Mouse (Mus musculus) heart, adult 11 months (tissue): ENCODE data around the gene Slc22a2.
A peak's percentile ranks its signal among the peaks of the same experiment; 100 is the strongest.
"Not testable (repeated sequence)": the region's sequence is repeated elsewhere in the genome, so short reads cannot be mapped to it uniquely, and the experiment has no call there.

Experiments used
- DNase-seq: peaks from one replicate; pipeline ENCODE4 v3.0.0; 2022

The Slc22a2 gene

DNA sequence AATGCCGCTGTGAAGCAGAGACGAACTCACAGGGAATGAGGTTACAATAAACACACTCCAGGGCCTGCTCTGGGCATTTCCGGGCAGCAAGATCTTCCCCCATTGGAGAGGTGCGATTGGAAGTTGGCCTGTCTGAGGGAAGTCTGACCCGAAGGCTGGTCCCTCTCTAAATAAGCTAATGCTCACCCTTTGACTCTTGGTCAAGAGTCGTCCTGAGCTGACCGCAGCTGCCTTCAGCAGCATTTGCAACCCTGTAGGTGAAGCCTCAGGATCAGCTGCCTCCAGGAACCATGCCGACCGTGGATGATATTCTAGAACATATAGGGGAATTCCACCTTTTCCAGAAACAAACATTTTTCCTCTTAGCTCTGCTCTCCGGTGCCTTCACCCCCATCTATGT lies at the start of gene Slc22a2:
Gene Slc22a2 (plus strand): TSS at position 142 of the 400 bp plus-strand sequence.
- no peak for DNase-seq

DNA sequence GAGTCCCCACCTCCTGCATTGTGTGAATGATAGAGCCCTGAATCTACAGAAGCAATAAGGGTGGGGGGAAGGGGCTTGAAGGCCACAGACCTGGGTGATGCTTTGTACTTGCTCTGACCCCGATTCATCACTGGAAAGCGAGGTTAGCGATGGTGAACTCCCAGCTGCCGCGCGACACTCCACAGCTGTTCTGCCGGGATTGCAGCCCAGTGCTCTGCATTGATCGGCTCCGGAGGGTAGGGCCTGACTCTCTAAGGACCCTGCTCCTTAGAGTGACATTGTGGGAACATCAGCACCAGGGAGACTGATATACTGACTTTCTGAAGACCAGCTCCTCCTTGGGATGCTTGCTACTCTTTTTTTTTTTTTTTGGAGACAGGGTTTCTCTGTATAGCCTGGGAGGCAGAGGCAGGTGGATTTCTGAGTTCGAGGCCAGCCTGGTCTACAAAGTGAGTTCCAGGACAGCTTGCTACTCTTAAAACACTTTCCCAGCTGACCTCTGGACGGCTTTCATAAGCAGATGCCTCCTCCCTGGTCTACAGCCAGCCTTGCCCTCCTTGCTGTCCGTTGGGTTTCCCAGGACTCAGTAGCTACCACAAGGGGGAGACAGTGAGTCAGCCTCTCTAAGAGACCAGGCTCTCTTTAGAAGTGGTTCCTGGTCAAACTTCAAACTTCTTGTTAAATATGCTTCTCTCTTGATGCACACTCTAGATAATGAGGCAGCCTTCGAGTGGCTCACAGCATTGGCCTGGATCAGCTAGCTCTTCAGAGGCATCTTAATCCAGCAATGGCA lies 49.4 kb upstream of the Slc22a2 start:
- peak; percentile 93 for DNase-seq

DNA sequence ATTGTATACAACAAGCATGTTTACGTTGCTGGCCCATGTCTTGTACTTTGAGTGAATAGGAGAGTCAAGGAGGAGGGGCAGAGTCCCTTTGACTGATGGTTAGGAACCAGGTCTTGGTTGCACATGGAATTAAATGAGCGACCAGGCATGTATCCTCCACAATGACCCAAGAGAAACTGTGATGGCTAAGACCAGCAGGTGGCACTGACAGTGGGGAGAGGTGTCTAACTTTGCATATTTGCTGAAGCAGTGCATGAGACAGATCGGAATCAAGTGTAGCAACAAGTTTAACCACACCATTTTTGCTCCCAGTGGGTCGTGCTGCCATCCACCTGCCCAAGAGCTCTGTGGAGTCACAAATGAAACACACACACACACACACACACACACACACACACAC lies 21.7 kb upstream of the Slc22a2 start:
- no peak for DNase-seq

DNA sequence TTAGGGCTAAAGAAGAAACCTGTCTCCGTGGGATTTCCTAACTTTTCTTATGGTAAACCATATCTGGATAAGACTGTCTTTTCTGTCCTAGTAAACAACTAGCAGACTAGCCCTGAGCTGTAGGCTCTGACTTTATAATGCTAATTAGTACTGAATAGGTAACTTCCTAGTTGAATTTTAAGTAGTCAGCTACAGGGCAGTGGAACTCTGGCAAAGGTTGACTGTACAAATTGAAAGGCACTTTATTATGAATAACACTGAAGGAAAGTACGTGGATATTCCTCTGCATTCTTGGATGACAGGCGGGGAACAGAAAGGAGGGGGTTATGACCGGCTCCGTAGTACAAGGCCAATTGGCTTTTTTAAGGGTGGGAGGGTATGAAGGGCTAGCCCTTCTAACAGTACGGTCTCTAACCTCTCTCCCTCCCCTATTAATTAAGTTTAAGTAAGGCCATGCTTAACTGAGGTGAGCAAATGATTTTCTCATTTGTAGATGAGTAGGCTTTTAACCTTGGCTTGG lies 19.4 kb upstream of the Slc22a2 start:
- DNase-seq: not testable (repeated sequence)

DNA sequence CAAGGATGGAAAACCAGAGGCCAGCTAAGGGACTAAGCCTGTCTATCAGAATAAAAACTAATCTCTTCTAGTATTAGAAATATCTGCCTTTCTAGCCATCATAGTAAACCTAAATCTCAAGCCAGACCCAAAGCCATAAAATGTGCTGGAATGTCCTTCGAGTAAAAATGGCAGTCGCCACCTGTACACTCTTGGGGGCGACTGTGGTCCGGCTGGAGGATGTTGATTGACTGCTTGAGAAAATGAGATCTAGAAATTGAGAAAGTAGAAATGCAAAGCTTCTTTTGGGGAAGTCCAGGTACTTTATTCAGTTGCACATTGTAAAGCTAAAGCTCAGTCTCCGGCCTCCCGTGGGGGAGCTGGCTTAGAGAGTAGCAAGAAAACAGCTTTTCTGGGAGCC lies 18.5 kb upstream of the Slc22a2 start:
- no peak for DNase-seq

DNA sequence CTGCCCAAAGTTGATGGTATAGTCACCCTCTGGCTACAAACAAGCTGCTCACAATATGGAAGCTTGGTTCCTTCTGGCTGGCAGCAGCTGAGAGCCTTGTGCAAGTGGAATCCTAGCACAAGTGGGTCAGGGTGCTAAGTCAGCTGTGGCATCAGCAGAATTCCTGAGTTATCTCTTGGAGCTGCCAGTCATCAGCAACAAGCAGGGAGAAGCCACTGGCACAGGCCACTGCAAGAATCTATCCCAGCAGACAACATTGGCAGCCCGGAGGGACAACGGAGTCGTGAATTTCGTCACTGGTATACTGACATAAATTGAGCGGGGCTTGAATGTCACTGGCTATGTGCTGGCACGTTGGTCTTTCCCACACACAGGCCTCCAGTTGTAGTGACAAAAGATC lies 12.6 kb upstream of the Slc22a2 start:
- peak; percentile 97 for DNase-seq

DNA sequence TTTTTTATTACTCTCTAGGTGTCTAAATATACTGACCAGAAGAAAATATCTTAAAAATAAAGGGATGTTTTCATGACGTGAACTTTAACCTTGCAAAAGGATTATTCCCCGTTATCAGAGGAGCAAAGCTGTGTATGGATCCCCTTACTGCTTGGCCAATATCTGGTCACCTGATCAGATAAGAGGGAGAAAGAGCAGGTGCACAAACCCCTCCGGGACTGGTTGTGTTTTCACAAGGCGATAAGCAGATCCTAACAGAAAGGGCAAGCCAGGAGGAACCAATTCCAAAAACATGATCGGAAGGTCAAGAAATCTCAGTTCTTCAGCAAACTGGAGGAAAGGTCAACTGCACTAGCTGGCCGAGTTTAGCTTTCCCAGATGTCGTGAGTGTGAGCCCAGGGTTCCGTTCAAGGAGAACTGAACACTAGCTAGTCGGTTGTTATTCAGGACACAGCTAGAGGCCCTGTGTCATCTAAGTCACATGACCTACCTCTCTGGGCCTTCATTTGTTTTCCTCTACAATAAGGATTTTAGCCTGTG lies 11.9 kb upstream of the Slc22a2 start:
- DNase-seq: peak; percentile 95

DNA sequence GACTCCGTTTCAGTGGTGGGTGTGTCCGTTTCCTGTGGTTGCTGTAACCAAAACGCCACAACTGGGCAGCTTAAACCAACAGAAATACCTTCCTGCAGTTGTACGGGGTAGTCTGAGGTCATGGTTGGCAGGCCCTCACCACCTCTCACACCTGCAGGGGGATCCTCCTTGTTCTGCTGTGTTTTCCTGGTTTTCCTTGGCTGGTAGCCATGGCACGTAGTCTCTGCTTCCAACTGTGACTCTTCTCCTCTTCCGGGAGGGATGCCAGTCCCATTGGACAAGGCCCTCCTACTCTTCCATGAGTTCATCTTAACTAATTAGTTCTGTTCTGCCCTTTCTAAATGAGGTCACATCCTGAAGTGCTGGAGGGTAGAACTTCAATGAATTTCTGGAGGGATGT lies 8.5 kb upstream of the Slc22a2 start:
- peak; percentile 72 for DNase-seq

DNA sequence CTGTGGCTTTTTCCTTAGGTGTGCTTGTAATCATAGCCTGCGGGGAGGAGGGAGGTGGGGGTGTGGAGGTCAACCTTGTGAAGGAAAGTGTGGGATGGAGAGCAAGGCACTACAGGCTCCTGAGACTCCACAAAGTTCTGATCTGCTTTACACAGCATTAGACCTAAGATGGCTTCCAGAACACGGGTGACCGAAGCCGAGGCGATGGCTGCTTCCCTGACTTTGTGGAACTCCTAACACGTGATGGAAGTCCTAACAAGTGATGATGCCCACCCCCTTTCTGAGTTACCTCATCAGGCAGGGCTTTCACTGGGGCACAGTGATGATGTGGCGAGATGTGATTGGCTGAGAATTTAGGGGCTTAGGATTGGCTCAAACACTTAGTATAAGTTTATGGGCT lies 6.8 kb upstream of the Slc22a2 start:
- DNase-seq: peak; percentile 79

DNA sequence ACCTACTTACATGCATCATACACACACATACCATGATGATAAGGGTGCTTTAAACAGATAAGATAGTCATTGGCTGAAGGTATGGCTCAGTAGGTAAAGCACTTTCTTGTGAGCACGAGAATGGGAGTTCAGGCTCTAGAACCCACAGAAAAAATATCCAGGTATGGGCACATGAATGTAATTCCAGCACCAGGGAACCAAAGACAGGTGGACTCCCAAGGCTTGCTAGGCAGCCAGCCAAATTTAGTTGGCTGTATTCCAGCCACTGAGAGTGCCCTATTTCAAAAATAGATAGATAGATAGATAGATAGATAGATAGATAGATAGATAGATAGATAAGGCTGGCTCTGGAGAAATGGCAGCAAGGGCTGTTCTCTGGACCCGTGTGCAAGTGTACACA lies 1.4 kb downstream of the Slc22a2 start:
- peak; percentile 60 for DNase-seq

DNA sequence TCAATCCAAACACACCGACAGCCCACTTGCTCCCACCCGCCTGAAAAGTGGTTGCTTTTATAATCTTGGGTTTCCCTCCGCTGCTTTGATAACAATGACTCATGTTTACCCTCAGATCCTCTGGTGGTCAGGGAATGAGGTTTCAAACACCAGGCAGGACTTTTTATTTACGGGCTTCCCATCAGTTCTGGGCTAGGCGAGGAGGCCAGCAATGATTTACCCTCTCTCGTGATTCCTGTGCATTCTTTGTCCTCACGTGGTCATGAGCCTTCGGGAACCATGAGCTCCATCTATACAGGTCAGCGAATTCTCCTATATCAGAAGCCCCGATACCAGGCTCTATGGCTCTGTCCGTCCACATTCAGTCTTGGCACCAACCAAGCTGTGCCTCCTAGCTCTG lies 3.0 kb downstream of the Slc22a2 start:
- DNase-seq: peak; percentile 79

DNA sequence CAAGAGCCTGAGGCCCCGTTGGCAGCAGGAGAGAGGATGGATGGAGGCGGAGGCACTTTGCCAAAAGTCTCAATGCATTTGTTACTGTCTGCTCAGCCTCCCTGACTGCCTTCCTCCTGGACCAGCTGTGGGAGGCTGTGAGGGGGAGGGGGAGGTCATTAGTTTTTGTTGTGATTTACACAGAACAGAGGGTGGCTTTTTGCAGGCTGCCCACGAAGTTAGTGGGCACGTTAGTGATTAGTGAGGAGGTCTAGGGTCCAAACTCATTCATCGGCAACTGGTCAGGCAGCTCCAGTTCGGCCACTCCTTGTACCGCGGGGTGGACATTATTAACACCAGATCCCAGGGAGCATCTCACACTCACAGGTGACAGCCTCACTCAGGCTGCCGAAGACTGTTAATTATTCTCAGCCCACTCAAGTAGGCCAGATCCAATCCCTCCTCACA lies 4.9 kb downstream of the Slc22a2 start:
- peak; percentile 61 for DNase-seq

DNA sequence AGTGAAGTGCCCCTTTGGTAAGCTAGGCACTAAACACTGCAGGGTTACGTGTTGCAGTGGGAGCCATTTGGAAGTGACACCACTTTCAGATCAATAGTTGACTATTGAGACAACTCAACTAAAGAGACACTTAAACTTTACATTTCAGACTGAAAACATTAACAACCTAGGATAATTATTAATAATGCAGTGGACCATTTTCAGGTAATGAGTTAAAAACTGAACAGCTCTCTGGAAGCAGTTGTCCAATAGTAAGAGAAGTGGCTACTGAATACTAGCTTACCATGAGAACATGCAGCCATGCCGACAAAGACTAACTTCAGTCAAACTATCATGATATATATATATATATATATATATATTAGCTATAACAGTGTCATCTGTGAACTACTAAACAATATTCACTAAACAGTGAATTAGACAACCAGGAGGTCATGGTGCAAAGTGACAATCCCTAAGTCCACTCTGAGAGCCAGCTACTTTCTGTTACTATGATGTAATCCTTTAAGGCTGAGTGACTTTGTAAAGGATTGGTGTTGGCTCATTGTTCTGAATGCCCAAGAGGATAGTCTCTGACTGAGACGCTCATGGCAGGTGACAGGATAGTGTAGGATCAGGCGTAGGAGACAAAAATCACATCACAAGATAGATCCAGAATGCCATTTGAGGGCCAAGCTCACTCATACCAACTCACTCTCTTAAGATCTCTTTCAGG lies 7.1 kb downstream of the Slc22a2 start:
- DNase-seq: peak; percentile 40

DNA sequence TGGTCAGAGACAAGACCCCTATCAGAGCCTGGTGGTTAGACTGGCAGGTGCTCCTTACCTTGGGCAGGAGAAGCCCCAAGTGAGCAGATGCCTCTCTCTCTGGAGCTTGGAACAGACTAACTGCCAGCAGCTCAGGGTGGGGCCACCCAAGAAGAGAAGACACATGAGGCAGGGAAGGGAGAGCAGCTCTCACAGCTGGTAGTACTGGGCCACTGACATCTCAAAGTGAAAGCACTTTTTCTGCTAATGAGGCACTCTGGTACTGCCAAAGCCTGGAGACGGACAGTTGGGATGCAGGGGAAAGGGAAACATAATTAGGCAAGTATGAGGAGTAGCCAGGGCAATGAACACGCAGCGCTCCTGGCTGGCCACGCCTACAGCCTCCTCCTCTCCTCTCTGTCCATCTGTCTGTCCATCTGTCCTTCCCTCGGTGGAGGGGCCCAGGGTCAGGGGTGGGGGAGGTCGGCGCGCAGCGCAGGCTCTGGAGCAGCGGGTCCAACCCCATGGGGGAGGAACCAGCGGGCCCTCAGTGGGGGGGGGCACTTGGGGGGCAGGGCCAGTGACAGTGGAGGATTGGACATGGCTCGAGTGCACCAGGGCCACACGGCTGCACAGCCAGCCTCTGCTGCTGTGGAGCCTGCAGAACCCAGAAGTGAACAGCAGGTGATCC lies 12.0 kb downstream of the Slc22a2 start:
- peak; percentile 74 for DNase-seq

DNA sequence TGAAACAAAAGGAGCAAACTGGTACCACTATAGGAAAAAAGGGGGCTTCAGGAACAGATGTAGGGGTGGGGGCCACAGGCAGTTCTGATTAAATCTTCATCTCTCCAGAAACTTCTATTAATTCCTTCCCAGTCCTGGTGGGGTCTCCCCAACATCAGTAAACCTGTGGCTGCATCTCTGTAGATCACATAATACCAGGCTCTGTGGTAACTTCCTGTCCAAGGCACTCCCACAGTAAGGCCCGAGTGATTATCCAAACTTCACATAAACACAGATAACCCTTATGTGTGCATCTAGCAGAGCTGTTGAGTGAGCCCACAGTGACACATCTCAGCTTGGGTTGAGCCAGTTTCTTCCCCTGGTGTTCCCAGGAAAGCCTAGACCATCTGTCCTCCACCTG lies 22.7 kb downstream of the Slc22a2 start:
- peak; percentile 72 for DNase-seq

DNA sequence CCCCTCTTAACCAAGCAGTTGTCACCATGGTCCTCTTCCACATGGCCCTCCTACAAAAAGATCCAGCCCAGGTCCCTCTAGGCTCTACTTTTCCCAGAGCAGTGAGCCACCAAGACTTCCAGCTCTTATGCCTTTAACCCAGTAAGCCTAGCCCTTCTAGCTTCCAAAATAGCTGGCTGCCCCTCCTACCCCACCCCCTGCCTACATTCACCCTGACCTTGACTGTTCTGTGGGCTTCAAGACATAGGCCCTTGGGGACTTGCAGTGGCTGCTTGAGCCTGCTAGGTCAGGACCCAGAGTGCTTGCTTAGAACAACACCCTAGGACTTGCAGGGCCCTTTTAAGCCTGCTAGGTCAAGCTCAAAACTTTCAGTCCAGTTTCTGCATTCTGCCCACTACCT lies 23.3 kb downstream of the Slc22a2 start:
- peak; percentile 94 for DNase-seq

DNA sequence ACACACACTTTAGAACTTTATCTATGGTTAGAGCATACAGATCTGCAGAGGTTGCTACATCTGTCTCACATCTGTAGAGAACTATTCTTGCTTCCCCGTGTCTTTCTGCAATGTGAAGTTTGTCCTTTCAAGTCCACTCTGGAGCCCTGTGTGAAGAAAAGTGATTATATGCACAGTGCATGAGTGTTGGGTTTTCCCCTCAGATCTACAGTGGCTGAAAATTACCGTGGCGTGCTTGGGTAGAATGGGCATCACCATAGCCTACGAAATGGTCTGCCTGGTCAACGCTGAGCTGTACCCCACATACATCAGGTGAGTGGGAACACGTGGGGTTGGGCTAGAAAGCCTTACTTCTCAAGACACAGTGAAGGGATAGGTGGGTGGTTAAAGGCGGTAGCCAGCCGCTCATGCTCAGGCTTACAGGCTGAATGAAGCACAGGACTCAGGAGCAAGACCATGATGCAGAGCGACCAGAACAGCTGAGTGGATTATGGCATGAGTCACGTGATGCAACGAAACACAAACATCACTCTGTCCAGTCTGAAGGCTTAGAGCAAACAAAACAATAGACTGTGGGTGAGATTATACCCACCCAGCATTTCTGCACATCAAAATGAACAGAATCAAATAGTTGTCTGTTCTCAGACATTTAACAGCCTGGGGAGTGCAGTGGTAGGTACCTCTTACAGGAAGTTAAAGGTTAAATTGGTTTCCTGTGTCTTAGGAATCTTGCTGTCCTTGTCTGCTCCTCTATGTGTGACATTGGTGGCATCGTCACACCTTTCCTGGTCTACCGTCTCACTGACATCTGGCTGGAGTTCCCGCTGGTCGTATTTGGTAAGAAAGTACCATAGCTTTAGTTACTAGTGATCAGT lies 30.8 kb downstream of the Slc22a2 start:
- peak; percentile 69 for DNase-seq

DNA sequence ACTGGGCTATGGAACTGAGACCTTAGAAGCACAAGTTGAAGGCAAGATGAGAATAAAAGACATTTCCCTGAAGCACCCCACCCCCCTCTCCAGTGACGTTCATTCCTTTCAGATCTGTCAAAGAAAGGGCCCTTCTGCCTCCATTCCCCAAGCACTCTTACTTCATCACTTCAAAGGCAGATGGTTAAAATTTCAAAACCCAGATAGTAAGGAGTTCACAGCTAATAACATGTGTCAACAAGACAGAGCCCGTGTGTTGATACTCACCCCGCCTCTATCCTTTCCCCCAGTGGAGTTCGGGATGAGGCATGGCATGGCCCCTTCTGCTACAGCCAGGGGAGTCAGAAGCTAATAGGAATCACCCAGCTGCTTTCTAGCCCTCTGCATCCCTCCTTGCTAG lies 31.5 kb downstream of the Slc22a2 start:
- DNase-seq: no peak

DNA sequence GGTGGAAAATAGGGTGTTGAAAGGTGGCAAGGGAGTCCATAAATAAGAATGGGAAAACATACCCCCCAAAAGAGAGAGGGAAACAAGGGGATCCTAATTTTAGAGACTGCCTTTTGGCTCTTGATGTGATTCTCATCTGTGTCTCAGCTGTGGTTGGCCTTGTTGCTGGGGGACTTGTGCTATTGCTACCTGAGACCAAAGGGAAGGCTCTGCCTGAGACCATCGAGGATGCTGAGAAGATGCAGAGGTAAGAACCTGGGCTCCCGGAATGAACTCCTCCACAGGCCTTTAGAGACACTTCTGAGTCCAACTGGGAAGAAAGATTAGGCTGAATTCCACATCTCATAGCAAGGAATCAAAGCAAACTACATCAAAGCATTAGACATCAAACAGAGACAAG lies 35.7 kb downstream of the Slc22a2 start:
- DNase-seq: peak; percentile 77

DNA sequence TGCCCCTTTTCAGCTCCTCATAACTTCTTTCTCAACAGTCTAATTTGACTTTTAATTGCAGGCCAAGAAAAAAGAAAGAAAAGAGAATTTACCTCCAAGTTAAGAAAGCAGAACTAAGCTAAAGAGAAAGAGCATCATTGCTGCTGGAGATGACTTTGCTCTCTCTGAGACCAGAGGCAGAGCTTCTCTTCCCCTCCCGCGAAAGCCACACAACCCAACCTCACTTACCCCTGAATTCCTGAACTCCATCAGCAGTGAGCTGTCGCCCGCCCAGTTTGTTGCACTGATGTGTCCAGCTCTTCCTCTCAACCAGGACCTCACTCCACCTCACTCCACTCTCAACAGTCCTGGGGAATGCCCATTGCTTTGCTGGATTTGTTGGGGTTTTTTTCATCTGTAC lies 44.1 kb downstream of the Slc22a2 start:
- DNase-seq: no peak

DNA sequence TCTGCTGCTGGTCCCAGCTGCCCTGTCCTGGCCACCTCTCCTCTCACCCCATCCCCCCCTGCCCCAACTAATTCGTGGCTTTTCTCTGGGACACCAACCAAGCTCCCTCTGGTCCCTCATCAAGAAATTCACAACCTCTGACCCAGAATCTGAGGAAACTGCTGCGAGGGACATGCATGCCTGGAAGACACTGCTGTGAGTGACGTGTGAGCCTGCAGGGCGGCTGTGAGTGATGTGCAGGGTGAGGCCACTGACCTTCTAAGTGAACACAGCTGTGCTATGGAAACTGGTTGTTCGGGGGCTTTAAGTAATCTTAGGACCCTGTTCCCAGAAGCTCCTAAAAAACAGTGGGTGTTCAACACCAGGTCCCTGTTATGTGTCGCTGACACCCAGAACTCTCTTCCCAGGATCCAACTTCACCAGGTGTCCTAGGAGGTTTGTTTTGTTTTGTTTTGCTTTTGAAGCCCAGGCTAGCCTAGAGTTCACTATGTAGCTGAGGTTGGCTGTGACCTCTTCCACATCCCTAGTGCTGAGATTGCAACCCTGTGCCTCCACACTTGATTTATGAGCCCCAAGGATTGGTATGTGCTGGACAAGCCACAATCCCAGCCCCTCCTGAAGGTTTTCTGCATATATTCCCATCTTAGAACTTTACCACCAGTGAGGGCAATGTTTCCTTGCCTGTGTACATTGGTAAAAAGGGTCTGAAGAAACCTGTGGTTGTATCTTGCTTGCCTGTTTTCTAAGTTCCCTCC lies 47.2 kb downstream of the Slc22a2 start:
- no peak for DNase-seq
